Mouse (Mus musculus): Measurements from ENCODE around the gene Ciz1.
A peak's percentile ranks its signal among the peaks of the same experiment; 100 is the strongest.

Gene Ciz1

GRCm38 (mm10) chr2:32352151-32353006 is at the start of gene Ciz1:
Gene Ciz1 (plus strand): TSS chr2:32352327.
- no peak for DNase-seq (ENCODE audit: low read depth, low spot score)

DNA sequence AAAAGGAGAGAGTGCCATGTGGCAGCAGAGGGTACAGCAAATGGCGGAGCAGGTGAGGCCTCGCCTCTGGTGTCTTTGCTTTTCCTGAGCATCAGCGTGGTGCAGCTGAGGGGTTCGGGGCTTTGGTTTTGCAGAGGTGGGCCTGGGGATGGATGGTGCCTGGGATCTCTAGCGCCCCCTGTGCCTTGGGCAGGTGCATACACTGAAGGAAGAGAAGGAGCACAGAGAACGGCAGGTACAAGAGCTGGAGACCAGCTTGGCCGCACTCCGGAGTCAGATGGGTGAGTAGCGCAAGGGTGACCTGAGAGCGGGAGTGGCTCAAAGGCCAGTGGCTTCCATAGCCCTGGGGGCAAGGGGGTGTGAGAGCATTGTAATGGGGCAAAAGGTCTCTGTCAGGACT is 49.2 kb upstream of the Ciz1 start:
- no peak for DNase-seq (ENCODE audit: low read depth, low spot score)

- DNase-seq (ENCODE audit: low read depth, low spot score), result peak; percentile 73
Measured at GRCm38 (mm10) chr2:32304145-32304832, 47.8 kb upstream of the Ciz1 start.

DNA sequence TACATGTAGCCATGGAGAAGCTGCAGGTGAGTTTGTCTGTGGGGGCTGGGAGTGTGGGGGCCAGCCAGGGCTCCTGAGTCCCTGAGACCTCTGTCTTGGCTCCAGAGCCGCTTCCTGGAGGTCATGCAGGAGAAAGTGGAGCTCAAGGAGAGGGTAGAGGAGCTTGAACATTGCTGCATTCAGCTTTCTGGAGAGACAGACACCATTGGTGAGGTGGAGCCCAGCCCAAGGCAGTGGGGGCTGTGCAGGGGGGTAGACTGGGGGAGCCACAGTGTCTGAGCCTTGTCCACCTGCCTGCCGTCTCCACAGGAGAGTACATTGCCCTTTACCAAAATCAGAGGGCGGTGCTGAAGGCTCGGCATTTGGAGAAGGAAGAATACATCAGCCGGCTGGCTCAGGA is 46.5 kb upstream of the Ciz1 start:
- no peak for DNase-seq (ENCODE audit: low read depth, low spot score)

DNA sequence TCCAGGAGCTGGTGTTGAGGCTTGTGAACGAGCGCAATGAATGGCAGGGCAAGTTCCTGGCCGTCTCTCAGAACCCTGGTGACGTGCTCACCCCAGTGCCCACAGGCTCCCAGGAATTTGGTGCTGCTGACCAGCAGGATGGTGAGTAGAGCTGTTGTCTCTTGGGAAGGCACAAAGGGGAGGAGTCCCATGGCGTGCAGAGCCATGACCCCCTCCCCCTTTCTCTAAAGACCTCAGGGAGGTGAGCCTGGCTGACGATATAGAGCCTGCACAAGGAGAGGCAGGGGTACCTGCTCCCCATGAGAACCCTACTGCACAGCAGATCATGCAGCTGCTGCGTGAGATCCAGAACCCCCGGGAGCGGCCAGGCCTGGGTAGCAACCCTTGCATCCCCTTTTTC is 46.0 kb upstream of the Ciz1 start:
- DNase-seq (ENCODE audit: low read depth, low spot score), result no peak

DNA sequence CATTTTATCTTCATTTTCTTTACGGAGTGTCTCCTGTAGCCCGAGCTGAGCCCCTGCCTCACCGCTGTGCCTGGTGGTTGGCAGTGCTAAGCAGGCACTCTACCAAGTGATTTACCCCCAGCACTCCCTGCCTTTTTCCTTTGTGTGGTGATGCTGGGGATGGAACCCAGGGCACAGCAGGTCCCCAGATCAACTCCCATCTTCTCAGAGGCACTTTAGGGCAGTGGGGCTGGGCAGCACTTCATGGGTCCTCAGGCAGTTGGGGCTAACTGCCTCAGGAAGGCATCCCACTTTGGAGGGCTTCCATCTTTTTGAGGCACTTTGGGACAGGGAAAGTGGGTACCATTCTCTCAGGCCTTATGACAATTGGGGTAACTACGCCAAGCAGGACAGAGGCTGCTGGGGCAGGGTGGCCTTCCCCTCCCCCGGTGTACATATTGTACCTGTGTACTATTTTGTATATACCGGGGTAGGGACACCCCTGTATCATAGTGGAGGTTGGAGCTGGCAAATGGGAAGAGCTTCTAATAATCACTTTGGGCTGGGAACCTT is 44.8 kb upstream of the Ciz1 start:
- DNase-seq (ENCODE audit: low read depth, low spot score), result no peak

- peak; percentile 80 for DNase-seq (ENCODE audit: low read depth, low spot score)
Measured at GRCm38 (mm10) chr2:32307941-32308760, 44.0 kb upstream of the Ciz1 start.

GRCm38 (mm10) chr2:32308870-32309568 is 43.1 kb upstream of the Ciz1 start:
- DNase-seq (ENCODE audit: low read depth, low spot score), result no peak

DNA sequence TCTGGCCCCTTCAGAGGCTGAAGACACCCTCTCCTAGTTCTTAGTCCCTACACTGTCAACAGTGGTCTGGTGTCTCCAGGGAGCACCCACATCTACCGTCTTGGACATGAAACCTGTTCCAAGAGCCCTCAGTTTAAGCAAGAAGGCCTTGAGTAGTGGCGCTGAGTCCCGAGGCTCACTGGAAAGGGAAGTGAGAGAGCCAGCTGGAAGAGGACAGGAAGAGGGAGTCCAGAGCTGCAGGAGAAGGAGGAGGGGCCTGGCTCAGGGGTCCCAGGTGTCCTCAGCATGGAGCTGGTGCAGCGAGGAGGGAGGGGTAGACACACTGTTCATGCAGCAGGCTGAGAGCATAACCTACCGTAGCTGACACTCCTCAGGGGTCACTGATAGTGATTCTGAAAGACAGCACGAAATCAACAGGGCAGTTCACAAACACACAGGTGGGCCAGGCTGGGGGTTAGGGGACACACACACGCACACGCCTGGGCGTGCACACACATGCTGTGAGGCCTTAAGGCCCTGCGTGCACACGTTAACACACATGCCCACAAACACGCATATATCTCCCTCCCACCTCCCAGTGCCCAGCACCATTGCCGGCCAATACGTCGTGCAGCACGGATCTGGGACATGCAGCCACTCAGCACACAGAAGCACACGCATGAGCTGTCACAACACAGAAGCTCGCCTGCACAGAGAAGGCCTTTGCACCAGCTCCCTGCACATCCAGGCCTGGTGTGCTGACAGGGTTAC is 41.9 kb upstream of the Ciz1 start:
- DNase-seq (ENCODE audit: low read depth, low spot score), result no peak

DNA sequence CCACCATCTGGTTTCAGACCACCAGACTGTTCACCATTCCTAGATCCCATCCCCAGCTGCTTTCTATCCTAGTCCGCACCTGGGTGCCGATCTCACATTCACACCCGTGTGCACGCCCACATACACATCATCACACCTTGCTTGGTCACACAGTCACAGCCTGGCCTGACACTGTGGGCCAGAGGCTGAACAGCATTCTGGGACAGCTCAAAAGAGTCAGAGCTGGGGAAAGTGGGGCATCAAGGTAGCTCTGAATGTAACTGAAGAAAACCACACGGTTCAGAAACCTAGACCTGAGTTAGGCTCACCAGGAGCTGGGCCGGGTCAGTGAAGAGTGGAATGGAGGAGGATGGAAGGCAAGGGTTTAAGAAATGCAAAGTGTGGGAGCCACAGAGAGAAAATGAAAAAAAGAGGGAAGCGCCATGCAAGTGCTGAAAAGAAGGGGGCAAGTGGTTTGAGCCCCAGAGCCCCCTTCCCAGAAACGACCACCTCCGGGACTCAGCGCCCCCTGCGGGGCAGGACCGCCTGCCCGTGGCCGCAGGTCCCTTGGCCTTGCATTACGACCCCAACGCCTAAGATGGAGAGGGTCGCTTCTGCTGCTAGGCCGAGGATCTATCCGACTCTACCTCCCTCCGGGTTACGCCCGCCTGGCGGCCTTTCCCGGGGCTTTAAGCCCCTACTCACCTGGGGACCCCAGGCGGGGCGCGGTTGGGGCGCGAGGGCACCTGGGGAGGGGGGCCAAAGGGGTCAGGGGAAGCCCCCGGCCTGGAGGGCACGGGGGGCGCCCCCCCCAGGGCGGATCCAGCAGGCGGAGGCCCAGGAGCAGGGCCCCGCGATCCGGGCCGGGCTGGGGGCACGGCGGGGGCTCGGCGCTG is 40.4 kb upstream of the Ciz1 start:
- DNase-seq (ENCODE audit: low read depth, low spot score), result no peak

DNA sequence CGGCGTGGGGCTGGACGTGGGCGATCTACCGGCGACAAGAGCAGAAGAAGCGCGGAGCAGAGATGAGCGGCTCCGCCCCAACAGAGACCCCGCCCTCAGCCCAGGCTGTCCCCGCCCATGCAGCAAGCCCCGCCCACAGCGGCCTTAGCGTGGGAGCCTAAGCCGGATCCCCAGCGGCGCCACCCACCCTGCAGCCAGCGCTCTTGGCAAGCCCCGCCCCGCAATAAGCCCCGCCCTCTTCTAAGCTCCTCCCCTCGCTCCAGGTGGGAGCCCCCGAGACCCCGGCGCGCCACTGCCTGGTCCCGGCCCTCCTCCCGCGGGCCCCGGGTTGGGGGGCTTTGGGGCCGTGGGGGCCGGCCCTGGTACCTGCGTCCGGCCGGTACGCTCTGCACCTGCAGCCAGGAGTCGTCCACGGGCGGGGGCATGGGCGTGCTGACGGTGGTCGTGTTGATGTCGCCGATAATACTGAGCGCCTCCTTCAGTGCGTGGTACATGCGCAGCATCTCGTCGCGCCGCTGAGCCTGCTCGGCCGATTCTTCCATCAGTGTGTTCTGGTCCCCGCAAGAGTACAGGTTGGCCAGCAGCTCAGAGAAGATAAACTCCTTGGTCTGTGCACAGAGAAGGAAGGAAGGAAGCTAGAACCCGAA is 39.7 kb upstream of the Ciz1 start:
- peak; percentile 95 for DNase-seq (ENCODE audit: low read depth, low spot score)

DNA sequence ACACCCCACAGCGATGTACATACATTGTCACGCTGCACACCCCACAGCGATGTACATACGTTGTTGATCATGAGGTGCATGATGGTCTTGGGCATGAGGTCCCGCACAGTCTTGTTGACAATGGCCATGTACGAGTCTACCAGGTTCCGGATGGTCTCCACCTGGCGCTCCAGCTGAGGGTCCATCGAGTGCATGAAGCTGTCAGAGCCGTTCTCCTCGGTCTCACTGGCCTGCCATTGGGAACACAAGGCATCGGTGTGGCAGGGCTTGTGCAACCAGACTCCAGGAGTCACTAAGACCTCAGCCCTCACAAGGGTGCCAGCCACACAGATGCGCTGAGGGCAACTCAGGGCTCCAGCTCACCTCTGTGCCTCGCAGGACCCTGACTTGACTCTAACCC is 37.3 kb upstream of the Ciz1 start:
- no peak for DNase-seq (ENCODE audit: low read depth, low spot score)

GRCm38 (mm10) chr2:32315751-32316150 is 36.4 kb upstream of the Ciz1 start:
- DNase-seq (ENCODE audit: low read depth, low spot score), result no peak

- DNase-seq (ENCODE audit: low read depth, low spot score), result no peak
Measured at GRCm38 (mm10) chr2:32316887-32317656, 35.1 kb upstream of the Ciz1 start.

GRCm38 (mm10) chr2:32317791-32318417 is 34.2 kb upstream of the Ciz1 start:
- DNase-seq (ENCODE audit: low read depth, low spot score), result no peak

DNA sequence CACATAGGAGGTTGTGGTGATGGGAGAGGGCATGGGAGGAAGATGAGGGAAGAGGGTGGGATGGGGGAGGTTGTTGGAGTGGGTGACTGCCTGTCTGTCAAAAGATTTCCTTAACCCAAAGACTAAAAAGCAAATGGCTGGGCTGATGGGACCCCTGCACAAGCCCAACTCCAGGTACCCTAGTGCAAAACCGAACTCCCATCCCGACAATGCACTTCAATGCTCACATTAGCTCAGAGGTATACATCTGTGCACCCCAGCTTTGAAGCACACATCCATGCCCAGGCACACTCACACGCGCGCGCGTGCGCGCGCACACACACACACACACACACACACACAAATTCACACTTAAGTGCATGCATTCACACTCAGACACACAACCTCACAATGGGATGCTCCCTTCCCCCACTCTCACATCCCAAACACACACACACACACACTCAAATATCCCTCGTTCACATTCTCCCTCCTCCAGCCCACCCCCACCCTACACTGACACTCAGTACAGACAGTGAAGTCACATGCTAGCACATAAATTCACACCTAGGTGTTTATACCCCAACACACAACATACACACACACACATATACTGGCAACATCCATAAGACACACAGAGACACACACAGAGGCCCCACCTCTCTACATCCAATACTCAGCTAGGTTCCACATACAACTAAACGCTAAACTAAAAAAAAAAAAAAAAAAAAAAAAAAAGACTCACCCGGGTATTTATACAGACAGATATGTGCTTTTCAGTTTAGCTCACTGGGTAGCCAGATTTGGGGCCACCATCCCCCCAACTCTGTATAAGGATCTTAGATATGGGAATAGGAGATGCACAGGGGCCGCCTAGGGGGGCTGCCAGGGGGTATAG is 33.2 kb upstream of the Ciz1 start:
- DNase-seq (ENCODE audit: low read depth, low spot score), result no peak
